Mouse (Mus musculus): ENCODE results near the gene Rnps1. TPM values are rescaled to one million over a fixed set of nuclear protein-coding genes. Genes with fewer than 3 reads are reported as not detected.

Gene Rnps1
- polyA plus RNA-seq, 1 experiment, result 263 TPM

DNA sequence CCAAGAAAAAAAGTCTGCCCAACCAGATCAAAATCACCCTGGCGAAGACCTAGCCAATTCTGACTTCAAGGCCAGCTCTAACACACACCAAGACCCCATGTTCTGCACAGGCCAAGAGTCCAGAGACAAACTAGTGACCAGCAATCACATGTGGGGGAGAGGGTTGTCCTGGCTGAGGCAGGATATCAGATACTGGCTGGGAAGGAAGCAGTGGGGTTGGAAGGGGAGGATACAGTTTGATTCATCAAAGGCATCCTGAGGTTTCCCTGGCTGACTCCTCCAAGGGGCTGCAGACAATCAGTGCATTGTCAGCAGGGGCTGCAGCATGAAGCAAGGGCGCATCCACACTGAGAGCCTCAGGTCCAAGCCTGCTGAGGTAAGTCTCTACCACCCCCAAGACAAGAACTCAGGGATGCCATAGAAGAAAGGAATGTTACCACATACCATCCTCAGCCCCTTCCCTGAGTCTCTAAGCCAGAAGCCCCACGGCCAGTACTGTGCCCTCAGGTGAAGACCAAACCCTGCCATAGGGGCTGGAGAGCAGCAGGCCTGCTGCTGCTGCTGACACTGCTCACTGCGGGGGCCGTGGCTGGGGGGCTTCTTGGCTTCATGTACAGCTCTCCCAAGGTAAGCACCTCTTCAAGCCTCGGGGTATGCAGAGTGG is 59.4 kb downstream of the Rnps1 start, which contains the start of gene Bricd5:
TSS of gene Bricd5 (plus strand) at position 273 of the 664 bp plus-strand sequence.
- Histone ChIP-seq H3K4me3 (replicated peaks; ENCODE audit: insufficient read depth, low read depth, low read length) (peak within 1 kb of the TSS; percentile 3), H3K27me3 (ENCODE audit: control insufficient read depth, insufficient read depth, low read length) (no peaks in the 10 kb centered on the region), H3K4me1 (ENCODE audit: control insufficient read depth, insufficient read depth, low read length) (peaks cover 24% of the 10 kb centered on the region), H3K27ac (ENCODE audit: insufficient read depth, low read length) (peak within 1 kb of the TSS; percentile 8; the same call in 1 of the 2 replicates)
- DNase-seq, result no peak
- TF ChIP-seq CTCF (IDR thresholded peaks at IDR 0.05; ENCODE audit: borderline replicate concordance, insufficient read depth, low read depth, low read length), result no peak
- no peak for TF ChIP-seq POLR2A (IDR thresholded peaks at IDR 0.05; ENCODE audit: borderline replicate concordance, insufficient read depth, low read length)
- WGBS, result 67% methylated on average over 6 of the region's 6 CpGs

DNA sequence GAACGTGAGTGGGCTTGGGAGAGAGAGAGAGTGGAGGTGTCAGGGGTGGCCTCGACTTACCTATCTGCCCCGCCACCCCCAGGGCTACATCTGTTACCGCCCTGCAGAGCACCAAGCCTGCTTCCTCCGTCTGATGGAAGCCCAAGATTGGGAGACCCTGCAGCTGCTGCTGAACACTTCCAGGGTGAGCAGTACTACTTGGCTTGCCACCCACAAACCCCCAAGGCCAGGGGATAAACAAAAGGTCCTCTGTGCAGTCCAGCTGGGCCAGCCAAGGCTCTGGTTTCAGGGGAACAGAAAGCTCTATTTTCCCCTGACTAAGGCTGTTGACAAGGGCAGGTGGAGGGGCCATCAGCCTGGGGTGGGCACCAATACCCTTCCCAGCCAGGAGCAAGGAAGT is 60.2 kb downstream of the Rnps1 start:
- TF ChIP-seq POLR2A (IDR thresholded peaks at IDR 0.05; ENCODE audit: borderline replicate concordance, insufficient read depth, low read length) (no peak), CTCF (IDR thresholded peaks at IDR 0.05; ENCODE audit: borderline replicate concordance, insufficient read depth, low read depth, low read length) (no peak)
- H3K4me1 ChIP-seq (ENCODE audit: control insufficient read depth, insufficient read depth, low read length), result peaks cover 24% of the 10 kb centered on the region
- no peak overlapping the region for H3K4me3 ChIP-seq (replicated peaks; ENCODE audit: insufficient read depth, low read depth, low read length)
- DNase-seq, result peak in 1 of 2 experiments; percentile 43
- WGBS, result 71% methylated on average over 5 of the region's 5 CpGs
- H3K27ac ChIP-seq (ENCODE audit: insufficient read depth, low read length), result peak overlapping the region; percentile 23; the same call in 1 of the 2 replicates
- no peaks in the 10 kb centered on the region for H3K27me3 ChIP-seq (ENCODE audit: control insufficient read depth, insufficient read depth, low read length)

Other genes starting within 250 kb of the Rnps1 start
- 2,309 TPM in 2 replicates for gene Atp6v0c, start 244.9 kb upstream of the Rnps1 start, polyA plus RNA-seq (2012; rRNA removed)
- 45.6 and 50.3 TPM in 2 replicates for gene Tbc1d24, start 209.0 kb upstream of the Rnps1 start, polyA plus RNA-seq (2012; rRNA removed)
- gene Ntn3, start 205.0 kb upstream of the Rnps1 start, polyA plus RNA-seq (2012; rRNA removed), result 3.8 and 4.5 TPM in 2 replicates
- 27.3 and 28.4 TPM in 2 replicates for gene Tedc2, start 193.7 kb upstream of the Rnps1 start, polyA plus RNA-seq (2012; rRNA removed)
- 3.6 and 4.1 TPM in 2 replicates for gene Ccnf, start 163.1 kb upstream of the Rnps1 start, polyA plus RNA-seq (2012; rRNA removed)
- gene Abca17, start 63.5 kb upstream of the Rnps1 start, polyA plus RNA-seq (2012; rRNA removed), result 0.22 and 0.31 TPM in 2 replicates
- gene Abca3, start 62.6 kb upstream of the Rnps1 start, polyA plus RNA-seq (2012; rRNA removed), result 57.0 and 58.6 TPM in 2 replicates
- gene Eci1, start 12.1 kb downstream of the Rnps1 start, polyA plus RNA-seq (2012; rRNA removed), result 77.3 and 78.6 TPM in 2 replicates
- 22.3 and 22.7 TPM in 2 replicates for gene Dnase1l2, start 28.5 kb downstream of the Rnps1 start, polyA plus RNA-seq (2012; rRNA removed)
- 79.4 and 80.6 TPM in 2 replicates for gene E4f1, start 55.7 kb downstream of the Rnps1 start, polyA plus RNA-seq (2012; rRNA removed)
- 126 and 133 TPM in 2 replicates for gene Pgp, start 55.8 kb downstream of the Rnps1 start, polyA plus RNA-seq (2012; rRNA removed)
- 2.3 TPM in 2 replicates for gene Bricd5, start 59.3 kb downstream of the Rnps1 start, polyA plus RNA-seq (2012; rRNA removed)
- 55.9 and 63.5 TPM in 2 replicates for gene Mlst8, start 64.5 kb downstream of the Rnps1 start, polyA plus RNA-seq (2012; rRNA removed)
- gene Caskin1, start 74.0 kb downstream of the Rnps1 start, polyA plus RNA-seq (2012; rRNA removed), result 122 and 127 TPM in 2 replicates
- gene Traf7, start 113.4 kb downstream of the Rnps1 start, polyA plus RNA-seq (2012; rRNA removed), result 197 and 198 TPM in 2 replicates
- 21.7 and 22.6 TPM in 2 replicates for gene Rab26, start 119.6 kb downstream of the Rnps1 start, polyA plus RNA-seq (2012; rRNA removed)
- gene Pkd1, start 135.3 kb downstream of the Rnps1 start, polyA plus RNA-seq (2012; rRNA removed), result 122 and 132 TPM in 2 replicates
- gene Tsc2, start 218.1 kb downstream of the Rnps1 start, polyA plus RNA-seq (2012; rRNA removed), result 168 and 194 TPM in 2 replicates
- gene Nthl1, start 218.1 kb downstream of the Rnps1 start, polyA plus RNA-seq (2012; rRNA removed), result 9.0 TPM in 2 replicates
- gene Slc9a3r2, start 235.8 kb downstream of the Rnps1 start, polyA plus RNA-seq (2012; rRNA removed), result 140 and 146 TPM in 2 replicates
- gene Npw, start 243.9 kb downstream of the Rnps1 start, polyA plus RNA-seq (2012; rRNA removed), result not detected in 2 replicates